Mouse (Mus musculus) lung, adult 2 months (tissue): Measurements from ENCODE around the gene Hsp90ab1.

ENCODE experiments used
- CTCF ChIP-seq: fragments of 200-500 bp; IDR thresholded peaks from 2 replicates; pipeline ENCODE4 v1.5.1; 2011; ENCODE audit warnings: mild to moderate bottlenecking, low read length, control low read depth; ENCODE audit not compliant: insufficient read depth
- POLR2A ChIP-seq: fragments of 200-500 bp; IDR thresholded peaks from 2 replicates; pipeline ENCODE4 v1.6.1; 2011; ENCODE audit warnings: low read depth, mild to moderate bottlenecking, control low read depth, low read length, borderline replicate concordance; ENCODE audit errors: extremely low read depth

DNA sequence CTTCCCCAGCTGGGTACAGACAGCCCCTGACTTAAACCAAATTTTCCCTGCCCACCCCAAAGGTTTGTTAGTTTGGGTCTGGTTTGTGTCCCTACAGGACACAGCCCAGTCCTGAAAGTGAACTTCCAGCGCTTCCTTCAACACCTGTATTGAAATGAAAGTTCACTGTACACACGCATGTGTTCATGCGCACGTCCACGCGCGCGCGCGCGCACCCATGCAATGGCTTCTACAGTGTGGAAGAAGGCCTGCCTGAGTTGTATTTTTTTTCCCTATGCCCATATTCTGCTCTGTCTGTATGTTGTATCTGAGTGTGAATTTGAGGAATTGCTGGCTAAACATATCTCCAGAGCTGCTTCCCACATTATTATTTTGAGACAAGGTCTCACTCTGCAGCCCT lies 8.0 kb downstream of the Hsp90ab1 start:
- TF ChIP-seq CTCF (no peak), POLR2A (no peak)
